Mouse (Mus musculus) CH12.LX (cell line): ENCODE measurements around the gene Pdss2. TPM values are rescaled to one million over a fixed set of nuclear protein-coding genes. Genes with fewer than 3 reads are reported as not detected.

ENCODE experiments used
- DNase-seq: peaks from one replicate; pipeline ENCODE4 v3.0.0-alpha.2; 2013; ENCODE audit errors: extremely low read depth
- H3K27ac ChIP-seq: 2 replicates; pipeline ENCODE4 v1.5.1; 2012; ENCODE audit warnings: low read depth, mild to moderate bottlenecking, control low read depth, moderate library complexity; ENCODE audit not compliant: insufficient read depth
- H3K27me3 ChIP-seq: replicated peaks from 2 replicates; pipeline ENCODE3; 2012; ENCODE audit warnings: inconsistent platforms
- H3K36me3 ChIP-seq, 2 experiments: replicated peaks in 1 of 2; 2 replicates each; pipeline versions ENCODE3 to v1.6.1; 2012; ENCODE audit warnings: inconsistent platforms in 1 of 2, low read length in 1 of 2, mild to moderate bottlenecking in 1 of 2, mixed read lengths in 1 of 2, moderate library complexity in 1 of 2; ENCODE audit not compliant: control insufficient read depth in 1 of 2, insufficient read depth in 1 of 2
- H3K4me1 ChIP-seq, 2 experiments: 2 replicates each; pipeline ENCODE4 v1.6.1; 2012; ENCODE audit warnings: inconsistent platforms in 1 of 2, moderate library complexity in 1 of 2; ENCODE audit not compliant: insufficient read depth in 2 of 2, control insufficient read depth in 1 of 2
- H3K4me2 ChIP-seq: 2 replicates; pipeline ENCODE4 v1.6.1; 2012; ENCODE audit warnings: low read depth, mild to moderate bottlenecking, control low read depth; ENCODE audit not compliant: poor library complexity, insufficient read depth, severe bottlenecking
- H3K4me3 ChIP-seq, 3 experiments: fragments of 150-350 bp in 1 of 3; sonication (generic) in 1 of 3; replicated peaks in 1 of 3; 2 replicates each; pipeline versions ENCODE3 to v1.5.1; 2011 to 2012; ENCODE audit warnings: low read depth in 2 of 3, low read length in 2 of 3, mild to moderate bottlenecking in 2 of 3, moderate library complexity in 2 of 3, control low read depth in 1 of 3, improper control_type of control experiment in 1 of 3, inconsistent platforms in 1 of 3, mixed read lengths in 1 of 3; ENCODE audit not compliant: poor library complexity in 1 of 3
- H3K79me2 ChIP-seq: replicated peaks from 2 replicates; pipeline ENCODE4 v1.6.1; 2012; ENCODE audit warnings: mild to moderate bottlenecking, moderate library complexity; ENCODE audit not compliant: control insufficient read depth, poor library complexity, insufficient read depth, severe bottlenecking; ENCODE audit errors: extremely low read depth
- H3K9ac ChIP-seq: 2 replicates; pipeline ENCODE4 v1.6.1; 2012; ENCODE audit warnings: low read depth, mild to moderate bottlenecking, control low read depth, moderate library complexity; ENCODE audit not compliant: insufficient read depth
- H3K9me3 ChIP-seq: replicated peaks from 2 replicates; pipeline ENCODE3; 2012; ENCODE audit warnings: low read length, inconsistent platforms, mixed read lengths
- BHLHE40 ChIP-seq: IDR thresholded peaks from 2 replicates; pipeline ENCODE4 v1.6.1; 2011; ENCODE audit warnings: mild to moderate bottlenecking, low read depth, low read length, improper control_type of control experiment
- CHD1 ChIP-seq: IDR thresholded peaks from 2 replicates; pipeline ENCODE4 v1.6.1; 2012; ENCODE audit warnings: low read depth, low read length, improper control_type of control experiment, inconsistent platforms
- CTCF ChIP-seq, 2 experiments: IDR thresholded peaks in 1 of 2; conservative IDR thresholded peaks in 1 of 2; 2 replicates each; pipeline ENCODE4 v1.5.1; 2011 to 2012; ENCODE audit warnings: low read depth in 2 of 2, low read length in 2 of 2, improper control_type of control experiment in 1 of 2, inconsistent platforms in 1 of 2, mild to moderate bottlenecking in 1 of 2, moderate library complexity in 1 of 2
- E2F4 ChIP-seq: IDR thresholded peaks from 2 replicates; pipeline ENCODE4 v1.6.1; 2011; ENCODE audit warnings: low read depth, low read length, improper control_type of control experiment; ENCODE audit not compliant: insufficient replicate concordance
- ELF1 ChIP-seq: IDR thresholded peaks from 2 replicates; pipeline ENCODE4 v1.6.1; 2014; ENCODE audit warnings: low read depth, mild to moderate bottlenecking, inconsistent platforms, low read length, improper control_type of control experiment
- JUN ChIP-seq: IDR thresholded peaks from 2 replicates; pipeline ENCODE4 v1.6.1; 2011; ENCODE audit warnings: low read depth, mild to moderate bottlenecking, low read length, improper control_type of control experiment, moderate library complexity; ENCODE audit not compliant: insufficient read depth
- KAT2A ChIP-seq: IDR thresholded peaks from 2 replicates; pipeline ENCODE4 v1.6.1; 2012; ENCODE audit warnings: low read length, improper control_type of control experiment, inconsistent platforms; ENCODE audit not compliant: insufficient replicate concordance
- MAX ChIP-seq: IDR thresholded peaks from 2 replicates; pipeline ENCODE4 v1.6.1; 2011; ENCODE audit warnings: low read length, improper control_type of control experiment
- MAZ ChIP-seq: IDR thresholded peaks from 2 replicates; pipeline ENCODE4 v1.6.1; 2012; ENCODE audit warnings: low read depth, mild to moderate bottlenecking, inconsistent platforms, low read length, improper control_type of control experiment, moderate library complexity
- MEF2A ChIP-seq: IDR thresholded peaks from 2 replicates; pipeline ENCODE4 v1.6.1; 2014; ENCODE audit warnings: low read depth, mild to moderate bottlenecking, inconsistent platforms, low read length, improper control_type of control experiment, borderline replicate concordance
- NELFE ChIP-seq: IDR thresholded peaks from 2 replicates; pipeline ENCODE4 v1.6.1; 2011; ENCODE audit warnings: low read depth, low read length, improper control_type of control experiment
- POLR2A ChIP-seq: IDR thresholded peaks from 2 replicates; pipeline ENCODE4 v1.6.1; 2011; ENCODE audit warnings: low read depth, mild to moderate bottlenecking, improper control_type of control experiment, low read length
- POLR2AphosphoS2 ChIP-seq: IDR thresholded peaks from 2 replicates; pipeline ENCODE4 v1.6.1; 2011; ENCODE audit warnings: low read depth, low read length, improper control_type of control experiment
- RAD21 ChIP-seq: IDR thresholded peaks from 2 replicates; pipeline ENCODE4 v1.6.1; 2011; ENCODE audit warnings: low read depth, mild to moderate bottlenecking, low read length, improper control_type of control experiment, moderate library complexity
- USF1 ChIP-seq: IDR thresholded peaks from 2 replicates; pipeline ENCODE4 v1.6.1; 2014; ENCODE audit warnings: low read depth, mild to moderate bottlenecking, inconsistent platforms, low read length, improper control_type of control experiment
- ZMIZ1 ChIP-seq: IDR thresholded peaks from 2 replicates; pipeline ENCODE4 v1.6.1; 2012; ENCODE audit warnings: low read depth, mild to moderate bottlenecking, inconsistent platforms, low read length, improper control_type of control experiment
- dilution Hi-C: fragments of 300-500 bp; cut with MboI; formaldehyde crosslinking; loops from 2 replicates; pipeline ENCODE4 v1.14.3; 2020; ENCODE audit warnings: low sequenced_read_pairs; ENCODE audit not compliant: extremely low pct_unique_long_range_greater_than_20kb, extremely low pct_ligation_motif_present
- in situ Hi-C: fragments of 300-500 bp; cut with MboI; formaldehyde crosslinking; loops from 3 replicates; pipeline ENCODE4 v1.14.3; 2019; ENCODE audit warnings: low sequenced_read_pairs, low pct_ligation_motif_present, low pct_unique_long_range_greater_than_20kb, mixed read lengths
- polyA plus RNA-seq: library from polyadenylated mRNA; unstranded; fragments of >175 nt; gene quantifications from 2 replicates; pipeline ENCODE4 v1.2.1, GENCODE M21; 2012; ENCODE audit warnings: low read depth; ENCODE audit not compliant: insufficient read length
- total RNA-seq, 2 experiments: library from RNA; depleted of rRNA; stranded (reverse); fragments of 300-350 nt in 1 of 2; fragments of >200 nt in 1 of 2; gene quantifications; 2 replicates each; pipeline ENCODE4 v1.2.3; 2012 to 2014

The Pdss2 gene
- total and polyA plus RNA-seq, 3 experiments: 11.1 to 17.9 (median 14.3) TPM

DNA sequence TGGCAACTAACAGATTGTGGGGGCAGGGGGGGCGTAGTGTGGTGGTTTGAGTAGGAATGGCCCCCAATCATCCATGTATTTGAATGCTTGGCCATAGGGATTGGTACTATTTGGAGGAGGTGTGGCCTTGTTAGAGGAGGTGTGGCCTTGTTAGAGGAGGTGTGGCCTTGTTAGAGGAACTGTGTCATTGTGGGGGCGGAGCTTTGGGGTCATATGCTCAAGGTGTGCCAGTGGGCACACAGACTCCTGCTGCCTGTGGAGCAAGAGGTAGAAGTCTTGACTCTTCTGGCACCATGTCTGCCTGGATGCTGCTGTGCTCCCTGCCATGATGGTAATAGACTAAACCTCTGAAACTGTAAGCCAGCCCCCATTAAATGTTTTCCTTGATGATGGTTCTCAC is 21.1 kb upstream of the Pdss2 start:
- in situ Hi-C loops: no loop called here
- no peak for DNase-seq
- Histone ChIP-seq H3K27ac (no peak overlapping the region), H3K36me3 (no peaks in the 10 kb centered on the region), H3K4me1 (no peaks in the 10 kb centered on the region), H3K9me3 (no peaks in the 10 kb centered on the region), H3K79me2 (no peaks in the 10 kb centered on the region), H3K27me3 (no peaks in the 10 kb centered on the region), H3K9ac (no peak overlapping the region), H3K4me3 (no peak overlapping the region), H3K4me2 (no peak overlapping the region)
- dilution Hi-C loops: no loop called here
- TF ChIP-seq JUN: no peak
- TF ChIP-seq ZMIZ1: no peak
- TF ChIP-seq USF1: no peak
- TF ChIP-seq BHLHE40: no peak
- no peak for TF ChIP-seq MAX
- TF ChIP-seq MAZ: no peak
- no peak for TF ChIP-seq POLR2A
- no peak for TF ChIP-seq POLR2AphosphoS2
- TF ChIP-seq RAD21: no peak
- TF ChIP-seq ELF1: no peak
- TF ChIP-seq CHD1: no peak
- TF ChIP-seq MEF2A: no peak
- TF ChIP-seq CTCF (conservative IDR thresholded peaks at IDR 0.05 in 1 of 2, IDR thresholded peaks at IDR 0.05 in 1 of 2; ENCODE audit: low read depth in 2 of 2, low read length in 2 of 2): no peak
- TF ChIP-seq KAT2A: no peak
- TF ChIP-seq, all 38 proteins: peak for 0

DNA sequence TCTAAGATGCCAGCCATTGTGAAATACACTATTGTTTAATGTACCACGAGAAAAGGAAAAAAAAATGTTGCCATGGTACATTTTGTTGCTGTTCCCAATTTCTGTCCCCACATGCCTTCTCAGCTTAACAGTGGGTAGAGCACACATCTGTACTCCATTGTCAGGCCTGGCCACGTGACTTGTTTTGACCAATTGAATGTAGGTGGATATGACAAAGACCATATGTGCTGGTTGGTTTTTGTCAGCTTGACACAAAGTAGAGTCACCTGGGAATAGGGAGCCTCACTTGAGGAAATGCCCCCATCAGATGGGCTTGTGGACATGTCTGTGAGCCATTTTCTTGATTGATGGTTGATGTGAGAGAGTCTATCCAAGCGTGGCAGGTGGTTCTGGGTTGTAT is 17.4 kb upstream of the Pdss2 start:
- H3K79me2 ChIP-seq: no peaks in the 10 kb centered on the region
- H3K27ac ChIP-seq: no peak overlapping the region
- no peaks in the 10 kb centered on the region for H3K36me3 ChIP-seq
- dilution Hi-C loops (no loop called here), in situ Hi-C loops (no loop called here)
- no peak overlapping the region for H3K4me2 ChIP-seq
- H3K4me1 ChIP-seq: no peaks in the 10 kb centered on the region
- H3K9ac ChIP-seq: no peak overlapping the region
- no peaks in the 10 kb centered on the region for H3K27me3 ChIP-seq
- H3K4me3 ChIP-seq: no peak overlapping the region
- DNase-seq: no peak
- TF ChIP-seq POLR2A: no peak
- no peak for TF ChIP-seq NELFE
- TF ChIP-seq E2F4: no peak
- no peak for TF ChIP-seq CHD1
- H3K9me3 ChIP-seq: no peaks in the 10 kb centered on the region
